Mouse (Mus musculus) ES-Bruce4 (cell line): Measurements from ENCODE around the gene Dlgap1.

ENCODE experiments used
- CTCF ChIP-seq: IDR thresholded peaks from one replicate; pipeline ENCODE4 v1.8.1; 2011; ENCODE audit warnings: low read depth, low read length
- POLR2A ChIP-seq: IDR thresholded peaks from one replicate; pipeline ENCODE4 v1.8.1; 2011; ENCODE audit warnings: low read length; ENCODE audit not compliant: insufficient read depth

GRCm38 (mm10) chr17:70765976-70766375 lies 797.1 kb downstream of the Dlgap1 start:
- TF ChIP-seq POLR2A = no peak
- TF ChIP-seq CTCF = no peak
